Mouse (Mus musculus): ENCODE results near the gene Gcgr. TPM values are rescaled to one million over a fixed set of nuclear protein-coding genes. Genes with fewer than 3 reads are reported as not detected.

Gene Gcgr
- total and polyA plus RNA-seq, 2 experiments from 2014 or later, result 0.17 to 0.60 TPM

DNA sequence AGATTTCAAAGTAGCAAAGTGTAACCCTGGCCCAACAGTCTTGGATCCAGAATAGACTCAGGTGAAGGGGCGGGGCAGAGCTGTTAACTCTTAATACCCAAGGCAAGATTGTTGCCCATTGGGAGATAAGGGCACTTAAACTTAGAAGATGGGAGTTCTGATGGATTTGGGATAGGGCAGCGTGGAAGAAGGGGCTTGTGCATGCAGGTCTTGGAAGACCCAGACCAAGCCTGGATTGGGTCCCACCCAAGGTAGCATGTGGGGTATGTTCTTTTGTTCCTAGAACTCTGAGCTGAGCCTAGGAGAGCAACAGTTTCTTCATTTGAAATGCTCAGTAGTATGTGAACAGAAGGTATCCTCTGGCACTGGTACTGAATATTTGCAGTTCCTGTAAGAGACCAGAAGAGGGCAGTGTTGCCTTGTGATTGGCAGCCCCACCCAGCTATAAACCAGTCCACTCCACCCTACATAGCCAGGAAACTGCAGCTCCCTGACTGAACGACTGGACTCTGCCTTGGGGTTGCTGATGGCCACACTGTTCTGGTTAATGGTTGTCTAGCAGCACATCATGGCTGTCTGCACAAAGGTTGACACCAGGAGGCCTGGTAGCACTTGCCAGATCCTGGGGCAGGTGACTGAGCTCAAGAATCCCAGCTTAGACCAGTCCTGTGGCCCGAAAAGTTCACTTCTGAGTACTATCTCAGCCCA lies 41.3 kb upstream of the Gcgr start:
- Histone ChIP-seq H3K4me1 (ENCODE audit: insufficient read depth, low read length) (peaks cover 21% of the 10 kb centered on the region), H3K4me2 (ENCODE audit: low read depth, low read length, poor library complexity, severe bottlenecking) (no peak overlapping the region), H3K9ac (replicated peaks; ENCODE audit: low read length, poor library complexity, severe bottlenecking) (no peak overlapping the region), H3K9me3 (ENCODE audit: low read length) (no peaks in the 10 kb centered on the region), H3K36me3 (ENCODE audit: insufficient read depth, low read length) (peaks cover 21% of the 10 kb centered on the region), H3K27ac (ENCODE audit: low read depth, low read length) (no peak overlapping the region), H3K27me3 (ENCODE audit: insufficient read depth, low read length) (no peaks in the 10 kb centered on the region), H3K4me3 (ENCODE audit: low read depth, low read length) (no peak overlapping the region)
- 67% methylated on average over 4 of the region's 4 CpGs for WGBS
- TF ChIP-seq CTCF (IDR thresholded peaks at IDR 0.05), result peak; percentile 92
- ATAC-seq (ENCODE audit: low FRiP score) (no peak), DNase-seq (ENCODE audit: low spot score) (peak; percentile 90)

DNA sequence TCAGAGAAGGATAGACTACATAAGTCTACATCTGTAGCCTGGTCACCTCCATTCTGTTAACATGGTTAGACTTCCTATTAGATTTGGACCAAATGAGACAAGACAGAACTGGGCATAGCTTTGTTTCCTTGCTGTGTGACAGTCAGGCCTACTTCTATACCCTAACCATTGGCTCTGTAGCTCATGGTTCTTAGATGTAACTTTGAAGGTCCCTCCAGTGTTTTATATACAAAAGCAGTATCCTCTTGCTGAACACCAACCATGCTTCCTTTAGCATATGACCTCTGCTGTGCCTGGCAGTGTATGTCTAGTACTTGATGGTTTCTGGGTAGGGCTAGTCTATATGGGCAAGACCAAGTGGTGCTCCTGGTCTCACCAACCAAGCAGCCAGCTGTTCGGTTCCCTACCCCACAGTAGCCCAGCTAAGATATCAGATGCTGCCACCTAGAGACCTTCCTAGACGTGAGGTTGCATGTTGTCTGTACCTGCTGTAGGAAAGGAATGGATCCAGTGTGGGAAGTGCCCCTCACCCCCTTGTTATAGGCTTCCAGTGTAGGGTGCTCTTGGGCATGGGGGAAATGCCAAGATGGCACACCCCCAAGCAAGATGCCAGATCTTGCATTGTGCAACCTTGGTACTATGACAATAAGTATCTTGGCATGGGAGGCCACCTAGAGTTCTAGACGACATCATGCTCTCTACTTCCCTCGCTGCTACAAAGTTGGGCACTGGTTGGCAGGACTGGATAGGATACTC lies 40.0 kb upstream of the Gcgr start:
- Histone ChIP-seq H3K36me3 (ENCODE audit: insufficient read depth, low read length) (peaks cover 26% of the 10 kb centered on the region), H3K4me1 (ENCODE audit: insufficient read depth, low read length) (peaks cover 19% of the 10 kb centered on the region), H3K27me3 (ENCODE audit: insufficient read depth, low read length) (no peaks in the 10 kb centered on the region), H3K4me2 (ENCODE audit: low read depth, low read length, poor library complexity, severe bottlenecking) (no peak overlapping the region), H3K4me3 (ENCODE audit: low read depth, low read length) (no peak overlapping the region), H3K9me3 (ENCODE audit: low read length) (no peaks in the 10 kb centered on the region), H3K9ac (replicated peaks; ENCODE audit: low read length, poor library complexity, severe bottlenecking) (no peak overlapping the region), H3K27ac (ENCODE audit: low read depth, low read length) (peak overlapping the region; percentile 55; the same call in 1 of the 2 replicates)
- peak; percentile 19 for TF ChIP-seq CTCF (IDR thresholded peaks at IDR 0.05)
- 34% methylated on average over 4 of the region's 4 CpGs for WGBS
- no peak for ATAC-seq (ENCODE audit: low FRiP score)
- no peak for DNase-seq (ENCODE audit: low spot score)

DNA sequence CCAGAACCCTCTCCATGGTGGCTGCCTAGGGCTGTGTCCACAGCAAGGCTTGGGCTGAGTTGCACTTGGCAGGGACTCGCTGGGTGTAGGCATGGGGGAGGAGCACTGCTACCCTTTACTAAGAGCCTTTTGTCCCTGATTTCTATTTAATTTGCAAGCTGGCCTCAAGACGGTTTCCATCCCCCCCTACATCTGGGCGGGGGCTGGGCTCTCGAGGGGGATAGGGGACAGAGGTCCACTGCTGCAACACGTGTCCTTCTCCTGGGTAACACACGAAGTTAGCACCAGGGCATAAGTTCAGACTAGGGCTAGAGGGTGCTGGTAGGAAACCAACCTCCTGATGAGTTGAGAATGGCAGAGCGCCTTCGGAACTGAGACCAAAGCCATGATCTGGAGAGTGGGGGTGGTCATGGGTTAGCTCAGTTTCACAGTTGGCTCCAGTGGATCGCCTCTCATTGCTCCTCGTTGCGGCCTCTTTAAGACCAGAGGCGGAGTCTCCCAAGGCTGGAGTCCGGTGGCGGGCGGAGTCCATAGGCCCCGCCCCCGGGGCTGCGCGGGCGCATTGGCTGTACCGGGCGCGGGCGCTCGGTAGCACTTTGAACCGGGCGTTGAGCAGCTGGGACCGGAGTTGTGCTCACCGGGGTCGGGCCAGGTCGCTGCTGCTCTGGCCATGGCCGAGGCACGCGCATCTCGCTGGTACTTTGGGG lies 39.0 kb upstream of the Gcgr start, which contains the start of gene Slc25a10:
TSS of gene Slc25a10 (plus strand) at position 524 of the 707 bp plus-strand sequence.
- no peak for TF ChIP-seq CTCF (IDR thresholded peaks at IDR 0.05)
- Histone ChIP-seq H3K4me3 (ENCODE audit: low read depth, low read length) (peak within 1 kb of the TSS; percentile 66), H3K9me3 (ENCODE audit: low read length) (no peaks in the 10 kb centered on the region), H3K9ac (replicated peaks; ENCODE audit: low read length, poor library complexity, severe bottlenecking) (peak within 1 kb of the TSS; percentile 64), H3K36me3 (ENCODE audit: insufficient read depth, low read length) (peaks cover 34% of the 10 kb centered on the region), H3K4me2 (ENCODE audit: low read depth, low read length, poor library complexity, severe bottlenecking) (peak within 1 kb of the TSS; percentile 74), H3K27me3 (ENCODE audit: insufficient read depth, low read length) (no peaks in the 10 kb centered on the region), H3K27ac (ENCODE audit: low read depth, low read length) (peak within 1 kb of the TSS; percentile 55), H3K4me1 (ENCODE audit: insufficient read depth, low read length) (peaks cover 18% of the 10 kb centered on the region)
- ATAC-seq (ENCODE audit: low FRiP score), result peak; percentile 86
- DNase-seq (ENCODE audit: low spot score), result peak; percentile 94
- WGBS, result under 1% methylated on average over 35 of the region's 35 CpGs

- H3K4me3 ChIP-seq (ENCODE audit: low read depth, low read length), result peak overlapping the region; percentile 66
- H3K9ac ChIP-seq (replicated peaks; ENCODE audit: low read length, poor library complexity, severe bottlenecking), result peak overlapping the region; percentile 64
- under 1% methylated on average over 48 of the region's 48 CpGs for WGBS
- no peaks in the 10 kb centered on the region for H3K27me3 ChIP-seq (ENCODE audit: insufficient read depth, low read length)
- peak; percentile 47 for TF ChIP-seq CTCF (IDR thresholded peaks at IDR 0.05)
- peak; percentile 31 for ATAC-seq (ENCODE audit: low FRiP score)
- H3K27ac ChIP-seq (ENCODE audit: low read depth, low read length), result peak overlapping the region; percentile 55
- DNase-seq (ENCODE audit: low spot score), result peak; percentile 54
- no peaks in the 10 kb centered on the region for H3K9me3 ChIP-seq (ENCODE audit: low read length)
- peak overlapping the region; percentile 74 for H3K4me2 ChIP-seq (ENCODE audit: low read depth, low read length, poor library complexity, severe bottlenecking)
- peaks cover 18% of the 10 kb centered on the region for H3K4me1 ChIP-seq (ENCODE audit: insufficient read depth, low read length)
- H3K36me3 ChIP-seq (ENCODE audit: insufficient read depth, low read length), result peaks cover 37% of the 10 kb centered on the region
These were observed 38.2 kb upstream of the Gcgr start for GRCm38 (mm10) chr11:120492024-120492877.

DNA sequence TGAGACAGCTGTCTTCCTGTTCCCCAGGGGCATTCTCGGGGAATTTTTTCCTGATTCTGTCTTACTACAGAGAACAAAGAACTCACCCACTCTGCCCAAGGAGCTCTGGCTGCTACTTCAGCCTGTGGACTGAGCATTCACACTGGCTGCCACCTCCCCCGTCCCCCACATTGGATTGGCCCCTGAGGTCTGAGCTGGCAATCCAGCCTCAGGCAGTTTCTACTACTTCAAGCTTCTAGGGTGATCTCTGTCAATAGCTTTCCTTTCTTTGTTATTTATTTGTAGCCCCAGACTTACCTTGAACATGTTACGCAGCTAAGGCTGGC lies 37.7 kb upstream of the Gcgr start:
- TF ChIP-seq CTCF (IDR thresholded peaks at IDR 0.05), result no peak
- Histone ChIP-seq H3K9ac (replicated peaks; ENCODE audit: low read length, poor library complexity, severe bottlenecking) (peak overlapping the region; percentile 46; the same call in 1 of the 2 replicates), H3K4me2 (ENCODE audit: low read depth, low read length, poor library complexity, severe bottlenecking) (peak overlapping the region; percentile 74), H3K4me3 (ENCODE audit: low read depth, low read length) (peak overlapping the region; percentile 66), H3K27me3 (ENCODE audit: insufficient read depth, low read length) (no peaks in the 10 kb centered on the region), H3K36me3 (ENCODE audit: insufficient read depth, low read length) (peaks cover 38% of the 10 kb centered on the region), H3K9me3 (ENCODE audit: low read length) (no peaks in the 10 kb centered on the region), H3K27ac (ENCODE audit: low read depth, low read length) (no peak overlapping the region), H3K4me1 (ENCODE audit: insufficient read depth, low read length) (peaks cover 18% of the 10 kb centered on the region)
- ATAC-seq (ENCODE audit: low FRiP score) (no peak), DNase-seq (ENCODE audit: low spot score) (no peak)
- WGBS, result 17% methylated on average over 3 of the region's 3 CpGs
